Mouse (Mus musculus) neural tube, embryonic 14.5 days (tissue): ENCODE results near the gene Tgfa. TPM values are rescaled to one million over a fixed set of nuclear protein-coding genes. Genes with fewer than 3 reads are reported as not detected.

Experiments
- ATAC-seq: fragments of 200-750 bp; cut with Nextera tagmentation; 2 replicates; pipeline ENCODE4 v1.8.0; 2017; ENCODE audit warnings: low read depth, mild to moderate bottlenecking, moderate TSS enrichment, moderate library complexity
- H3K27ac ChIP-seq: fragments of 300-500 bp; sonication (generic); 2 replicates; pipeline ENCODE4 v1.5.1; 2014; ENCODE audit warnings: low read depth, mild to moderate bottlenecking, control low read depth, low read length, moderate library complexity, mixed read lengths
- H3K27me3 ChIP-seq: fragments of 300-500 bp; sonication (generic); 2 replicates; pipeline ENCODE4 v1.6.1; 2014; ENCODE audit warnings: low read length; ENCODE audit not compliant: control insufficient read depth, insufficient read depth
- H3K36me3 ChIP-seq: fragments of 300-500 bp; sonication (generic); 2 replicates; pipeline ENCODE4 v1.6.1; 2014; ENCODE audit warnings: low read length, mixed read lengths; ENCODE audit not compliant: control insufficient read depth, insufficient read depth
- H3K4me1 ChIP-seq: fragments of 300-500 bp; sonication (generic); 2 replicates; pipeline ENCODE4 v1.6.1; 2014; ENCODE audit warnings: low read length; ENCODE audit not compliant: control insufficient read depth, insufficient read depth
- H3K4me2 ChIP-seq: fragments of 300-500 bp; sonication (generic); 2 replicates; pipeline ENCODE4 v1.6.1; 2014; ENCODE audit warnings: mild to moderate bottlenecking, low read depth, low read length, control low read depth
- H3K4me3 ChIP-seq: fragments of 300-500 bp; sonication (generic); 2 replicates; pipeline ENCODE4 v1.5.1; 2014; ENCODE audit warnings: low read depth, low read length, control low read depth, mixed read lengths
- H3K9ac ChIP-seq: fragments of 300-500 bp; sonication (generic); replicated peaks from 2 replicates; pipeline ENCODE4 v1.6.1; 2014; ENCODE audit warnings: low read depth, mild to moderate bottlenecking, control low read depth, low read length, mixed read lengths
- H3K9me3 ChIP-seq: fragments of 300-500 bp; sonication (generic); 2 replicates; pipeline ENCODE4 v1.6.1; 2016; ENCODE audit warnings: low read length; ENCODE audit not compliant: control insufficient read depth
- WGBS: fragments of 180-500 bp; shearing (Covaris S2); extraction: QIAGEN DNeasy Blood & Tissue Kit; methylation state at CpG from one replicate; pipeline ENCODE4 v1.1.7; 2014; 5-methylcytosine and 5-hydroxymethylcytosine counted together
- polyA plus RNA-seq: library from polyadenylated mRNA; unstranded; fragments of >200 nt; fragmentation: Nextera tagmentation; extraction: Ambion mirVana; gene quantifications from 2 replicates; pipeline ENCODE4 v1.2.1, GENCODE M21; 2014

Gene Tgfa
- polyA plus RNA-seq, 1 experiment from 2014 or later: 24.3 TPM

DNA sequence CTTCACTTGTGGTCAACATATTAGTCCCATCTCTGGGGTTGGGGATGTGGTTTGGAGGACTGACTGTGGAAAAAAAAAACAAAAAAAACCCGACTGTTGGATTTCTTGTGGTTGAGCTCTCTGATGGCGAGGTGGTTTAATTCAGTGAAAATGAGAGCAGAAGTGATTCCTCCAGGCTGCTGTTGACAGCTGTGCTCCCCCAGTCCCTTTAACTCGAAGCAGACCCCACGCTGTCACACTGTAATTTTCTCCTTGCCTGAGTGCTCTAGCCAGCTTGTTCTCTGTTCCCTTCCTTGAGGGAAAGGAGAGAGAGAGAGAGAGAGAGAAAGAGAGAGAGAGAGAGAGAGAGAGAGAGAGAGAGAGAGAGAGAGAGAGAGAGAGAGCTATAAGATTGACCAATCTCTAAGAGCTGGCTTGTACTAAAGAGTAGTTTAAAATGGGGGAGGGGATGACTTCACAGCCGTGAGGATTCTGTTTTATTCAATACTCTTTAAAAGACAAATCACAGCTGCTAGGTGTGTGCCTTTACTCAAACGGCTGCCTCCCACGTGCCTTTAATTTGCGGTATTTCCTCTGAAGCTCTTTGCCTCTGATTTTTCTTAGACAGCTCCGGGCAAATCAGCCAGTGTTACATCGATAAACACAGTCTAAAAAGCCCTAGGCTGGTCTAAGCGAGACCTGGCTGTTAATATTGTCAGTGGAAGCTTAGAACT is 2.3 kb downstream of the Tgfa start:
- Histone ChIP-seq H3K4me2 (peak overlapping the region; percentile 95), H3K9me3 (no peaks in the 10 kb centered on the region), H3K4me1 (peaks cover 4% of the 10 kb centered on the region; the same call in 1 of the 2 replicates), H3K4me3 (no peak overlapping the region), H3K27me3 (peaks cover 8% of the 10 kb centered on the region; the same call in 1 of the 2 replicates), H3K36me3 (no peaks in the 10 kb centered on the region), H3K27ac (no peak overlapping the region), H3K9ac (no peak overlapping the region)
- WGBS: 33% methylated on average over 11 of the region's 11 CpGs
- ATAC-seq: no peak

DNA sequence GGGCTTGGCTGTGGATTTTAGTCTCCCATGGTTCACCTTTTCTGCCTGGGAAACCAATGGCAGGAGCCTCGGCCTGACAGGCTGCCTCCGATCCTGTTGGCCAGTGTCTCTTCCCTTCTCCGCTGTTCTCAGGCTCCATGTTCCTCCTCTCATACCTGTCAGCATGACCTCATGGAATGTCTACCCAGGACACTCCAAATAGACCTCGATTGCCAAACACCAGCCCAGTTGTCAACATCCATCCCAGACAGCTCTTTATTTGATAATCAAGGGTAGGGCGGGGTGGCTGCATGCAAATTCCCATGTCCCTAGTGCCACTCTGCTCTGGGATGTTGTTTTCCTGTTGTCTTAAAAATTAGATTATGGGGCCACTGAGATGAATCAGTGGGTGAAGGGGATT is 5.9 kb downstream of the Tgfa start:
- 78% methylated on average over 5 of the region's 5 CpGs for WGBS
- no peaks in the 10 kb centered on the region; the same call in 1 of the 2 replicates for H3K4me1 ChIP-seq
- 0 out of 2 replicates have a peak, but pooled peaks cover 2% of the 10 kb centered on the region for H3K27me3 ChIP-seq
- H3K27ac ChIP-seq: no peak overlapping the region
- H3K9me3 ChIP-seq: no peaks in the 10 kb centered on the region
- no peaks in the 10 kb centered on the region for H3K36me3 ChIP-seq
- no peak for ATAC-seq
- no peak overlapping the region for H3K4me2 ChIP-seq
- no peak overlapping the region for H3K4me3 ChIP-seq
- H3K9ac ChIP-seq: no peak overlapping the region

DNA sequence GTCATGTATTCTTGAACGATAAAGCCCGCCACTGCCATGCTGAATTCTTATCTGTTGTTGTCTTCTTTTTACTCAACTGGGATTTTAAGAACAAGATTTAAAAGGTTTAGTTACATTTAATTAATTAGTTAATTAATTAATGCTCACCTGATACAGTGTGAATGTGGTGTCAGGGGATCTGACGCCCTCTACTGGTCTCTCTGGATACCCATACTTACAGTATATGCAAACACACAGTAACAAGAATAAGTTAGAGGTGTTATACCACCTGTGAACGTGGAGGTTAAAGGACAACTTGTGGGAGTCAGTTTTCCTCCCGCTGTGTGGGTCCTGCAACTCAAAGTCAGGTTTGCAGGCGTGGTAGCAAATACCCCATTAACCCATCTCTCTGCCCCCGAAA is 8.1 kb downstream of the Tgfa start:
- Histone ChIP-seq H3K36me3 (no peaks in the 10 kb centered on the region), H3K4me1 (no peaks in the 10 kb centered on the region), H3K9ac (no peak overlapping the region), H3K4me2 (no peak overlapping the region), H3K9me3 (no peaks in the 10 kb centered on the region), H3K27me3 (no peaks in the 10 kb centered on the region), H3K27ac (no peak overlapping the region), H3K4me3 (no peak overlapping the region)
- ATAC-seq: no peak
- 81% methylated on average over 7 of the region's 7 CpGs for WGBS

DNA sequence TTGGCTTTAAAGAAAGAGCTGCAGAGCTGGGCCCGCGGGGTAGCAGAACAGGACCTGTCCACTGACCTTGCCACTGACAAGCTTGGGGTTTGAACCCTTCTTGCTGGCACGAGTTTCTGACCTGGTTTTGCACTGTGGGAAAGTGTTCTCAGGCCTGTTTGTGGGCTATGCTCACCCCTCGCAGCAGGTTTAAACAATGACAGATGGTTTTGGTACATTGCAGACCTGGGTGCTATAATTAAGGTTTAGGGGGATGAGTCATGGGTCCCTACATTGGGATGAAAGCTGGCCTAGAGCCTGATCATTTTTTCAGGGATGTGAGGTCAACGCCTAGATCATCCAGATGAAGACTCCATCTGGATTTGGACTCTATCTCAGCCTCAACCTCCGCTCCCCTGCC is 11.0 kb downstream of the Tgfa start:
- no peaks in the 10 kb centered on the region for H3K36me3 ChIP-seq
- no peak overlapping the region for H3K27ac ChIP-seq
- H3K27me3 ChIP-seq: no peaks in the 10 kb centered on the region
- no peak overlapping the region for H3K4me3 ChIP-seq
- 0 out of 2 replicates have a peak, but pooled peaks cover 2% of the 10 kb centered on the region for H3K4me1 ChIP-seq
- no peak overlapping the region for H3K4me2 ChIP-seq
- no peak for ATAC-seq
- H3K9me3 ChIP-seq: no peaks in the 10 kb centered on the region
- H3K9ac ChIP-seq: no peak overlapping the region
- 90% methylated on average over 6 of the region's 6 CpGs for WGBS

DNA sequence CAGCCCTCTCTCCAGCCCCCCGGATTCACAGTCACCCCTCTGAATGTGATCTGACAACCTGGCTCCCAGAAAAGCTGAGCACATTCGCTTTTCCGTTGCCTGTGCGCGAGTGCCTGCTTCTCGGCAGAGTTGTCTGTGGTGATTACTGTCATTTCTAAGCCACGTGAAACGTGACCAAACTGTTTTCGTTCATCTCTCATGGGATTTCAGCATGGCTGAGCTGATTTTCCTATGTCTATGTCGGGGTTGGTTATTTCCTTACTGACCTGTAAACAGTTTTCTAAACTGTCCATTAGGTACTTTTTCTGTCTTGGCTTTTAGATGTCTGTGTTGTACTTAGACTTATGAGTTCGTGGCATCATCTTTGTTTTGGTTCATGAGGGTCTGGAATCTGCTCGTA is 12.0 kb downstream of the Tgfa start:
- 78% methylated on average over 12 of the region's 12 CpGs for WGBS
- no peak for ATAC-seq
- Histone ChIP-seq H3K4me1 (0 out of 2 replicates have a peak, but pooled peaks cover 2% of the 10 kb centered on the region), H3K9ac (no peak overlapping the region), H3K36me3 (no peaks in the 10 kb centered on the region), H3K4me2 (no peak overlapping the region), H3K27ac (no peak overlapping the region), H3K4me3 (no peak overlapping the region), H3K9me3 (no peaks in the 10 kb centered on the region), H3K27me3 (no peaks in the 10 kb centered on the region)

DNA sequence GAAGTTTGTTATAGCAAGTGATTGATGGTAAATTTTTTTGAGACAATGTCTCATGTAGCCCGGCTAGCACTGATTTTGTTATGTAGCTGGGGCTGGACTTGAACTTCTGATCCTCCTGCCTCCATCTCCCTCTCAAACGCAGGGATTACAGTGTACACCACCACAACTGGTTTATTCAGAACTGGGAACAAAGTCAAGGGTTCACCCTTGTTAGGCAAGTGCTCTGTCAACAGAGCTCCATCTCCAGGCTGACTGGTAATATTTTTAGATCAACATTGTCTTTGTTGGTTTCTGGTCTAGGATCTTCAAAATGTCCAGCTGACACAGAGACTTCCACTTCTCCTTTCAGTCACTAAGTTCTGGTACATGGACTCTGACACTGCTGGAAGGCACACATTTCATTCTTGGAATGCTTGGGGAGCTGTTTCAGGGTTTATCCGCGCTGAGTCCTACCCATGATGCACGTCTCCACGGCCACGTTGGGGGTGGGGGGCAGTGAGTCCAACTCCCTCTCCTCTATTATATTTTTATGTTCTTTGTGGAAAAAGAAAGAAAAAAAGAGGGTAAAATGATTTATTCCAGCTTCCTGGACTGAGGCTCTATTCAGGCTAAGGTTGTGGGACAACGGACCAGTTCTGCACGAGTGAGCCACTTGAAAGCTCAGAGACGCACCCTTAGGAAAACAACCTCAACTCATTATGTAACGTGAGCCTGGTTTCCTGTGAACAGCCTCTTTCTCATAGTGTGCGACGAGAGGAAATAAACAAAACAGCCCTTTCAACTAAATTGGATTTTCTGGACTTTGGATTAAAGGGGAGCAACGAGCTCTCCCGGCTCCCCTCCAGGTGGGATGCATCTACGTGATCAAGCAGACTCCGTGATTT is 14.4 kb downstream of the Tgfa start:
- H3K4me1 ChIP-seq: 0 out of 2 replicates have a peak, but pooled peaks cover 2% of the 10 kb centered on the region
- H3K9me3 ChIP-seq: no peaks in the 10 kb centered on the region
- no peak overlapping the region for H3K4me3 ChIP-seq
- H3K4me2 ChIP-seq: no peak overlapping the region
- no peak overlapping the region for H3K9ac ChIP-seq
- 39% methylated on average over 17 of the region's 17 CpGs for WGBS
- no peaks in the 10 kb centered on the region for H3K36me3 ChIP-seq
- no peak for ATAC-seq
- H3K27ac ChIP-seq: no peak overlapping the region
- no peaks in the 10 kb centered on the region for H3K27me3 ChIP-seq

DNA sequence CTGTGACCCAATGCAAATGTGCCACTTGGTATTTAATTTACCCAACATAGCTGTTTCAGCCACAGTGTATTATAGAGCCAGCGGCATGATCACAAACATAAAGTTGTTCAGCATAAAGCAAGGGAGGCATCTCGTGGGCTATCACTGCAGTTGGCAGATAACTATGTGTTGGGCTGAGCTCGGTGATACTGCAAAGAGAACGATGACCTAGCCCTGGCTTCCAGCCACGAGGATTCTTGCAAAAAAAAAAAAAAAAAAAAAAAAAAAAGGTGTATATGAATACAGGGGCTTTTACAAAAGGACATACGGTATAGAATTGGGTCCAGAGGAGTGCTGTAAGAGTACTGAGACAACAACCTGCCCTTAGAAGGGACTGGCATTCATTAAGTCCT is 15.0 kb downstream of the Tgfa start:
- Histone ChIP-seq H3K27ac (no peak overlapping the region), H3K4me2 (no peak overlapping the region), H3K9ac (no peak overlapping the region), H3K4me1 (0 out of 2 replicates have a peak, but pooled peaks cover 2% of the 10 kb centered on the region), H3K4me3 (no peak overlapping the region), H3K36me3 (no peaks in the 10 kb centered on the region), H3K27me3 (no peaks in the 10 kb centered on the region), H3K9me3 (no peaks in the 10 kb centered on the region)
- WGBS: 56% methylated on average over 6 of the region's 6 CpGs
- no peak for ATAC-seq

DNA sequence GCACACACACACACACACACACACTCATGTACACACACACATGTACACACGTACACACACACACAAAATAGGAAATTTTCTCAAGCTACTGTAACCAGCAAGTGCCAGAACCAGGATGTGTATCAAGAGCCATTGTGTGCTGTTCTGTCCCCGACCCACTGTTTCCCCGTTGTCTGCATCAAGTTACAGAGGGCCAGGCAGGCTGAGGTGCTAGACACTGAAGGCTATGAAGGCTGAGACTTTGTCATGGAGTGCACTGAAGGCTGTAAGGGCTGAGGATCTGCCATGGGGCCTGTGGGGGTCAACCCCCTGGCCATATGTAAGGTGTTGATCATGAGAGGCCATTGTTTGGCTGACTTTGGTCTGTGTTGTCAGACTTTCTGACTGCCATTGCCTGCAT is 15.6 kb downstream of the Tgfa start:
- Histone ChIP-seq H3K9me3 (no peaks in the 10 kb centered on the region), H3K4me2 (no peak overlapping the region), H3K27me3 (no peaks in the 10 kb centered on the region), H3K27ac (no peak overlapping the region), H3K36me3 (no peaks in the 10 kb centered on the region), H3K4me1 (0 out of 2 replicates have a peak, but pooled peaks cover 2% of the 10 kb centered on the region), H3K4me3 (no peak overlapping the region), H3K9ac (no peak overlapping the region)
- WGBS: 86% methylated on average over 3 of the region's 3 CpGs
- no peak for ATAC-seq
